Mouse (Mus musculus): Measurements from ENCODE around the gene Sp100. TPM values are rescaled to one million over a fixed set of nuclear protein-coding genes. Genes with fewer than 3 reads are reported as not detected.
A peak's percentile ranks its signal among the peaks of the same experiment; 100 is the strongest.

Sp100 gene
- polyA plus RNA-seq, 1 experiment from 2014 or later: 0.99 TPM

- Histone ChIP-seq H3K27ac (ENCODE audit: low read depth, low read length) (no peak overlapping the region), H3K9ac (ENCODE audit: low read depth, low read length) (peak overlapping the region; percentile 58; the same call in 1 of the 2 replicates), H3K4me3 (ENCODE audit: low read depth, low read length) (no peak overlapping the region), H3K27me3 (ENCODE audit: control insufficient read depth, insufficient read depth, low read length) (no peaks in the 10 kb centered on the region), H3K4me1 (ENCODE audit: control insufficient read depth, insufficient read depth, low read length) (no peaks in the 10 kb centered on the region), H3K36me3 (ENCODE audit: control insufficient read depth, insufficient read depth, low read length) (no peaks in the 10 kb centered on the region), H3K9me3 (replicated peaks; ENCODE audit: control insufficient read depth, low read length) (peaks cover 4% of the 10 kb centered on the region; the same call in 1 of the 2 replicates), H3K4me2 (peak overlapping the region; percentile 54)
- no peak; the same call in 1 of the 2 replicates for ATAC-seq (replicated peaks; ENCODE audit: insufficient number of reproducible peaks, low FRiP score, low TSS enrichment)
- WGBS (ENCODE audit: insufficient replicate concordance): 66% methylated on average over 13 of the region's 13 CpGs
Observed at GRCm38 (mm10) chr1:85735463-85736123, 85.8 kb downstream of the Sp100 start.

- H3K27me3 ChIP-seq (ENCODE audit: control insufficient read depth, insufficient read depth, low read length): no peaks in the 10 kb centered on the region
- no peak overlapping the region for H3K27ac ChIP-seq (ENCODE audit: low read depth, low read length)
- H3K9me3 ChIP-seq (replicated peaks; ENCODE audit: control insufficient read depth, low read length): peaks cover 4% of the 10 kb centered on the region; the same call in 1 of the 2 replicates
- H3K4me2 ChIP-seq: peak overlapping the region; percentile 54
- H3K4me3 ChIP-seq (ENCODE audit: low read depth, low read length): peak overlapping the region; percentile 25
- no peak; the same call in 1 of the 2 replicates for ATAC-seq (replicated peaks; ENCODE audit: insufficient number of reproducible peaks, low FRiP score, low TSS enrichment)
- no peaks in the 10 kb centered on the region for H3K36me3 ChIP-seq (ENCODE audit: control insufficient read depth, insufficient read depth, low read length)
- H3K9ac ChIP-seq (ENCODE audit: low read depth, low read length): peak overlapping the region; percentile 58
- no peaks in the 10 kb centered on the region for H3K4me1 ChIP-seq (ENCODE audit: control insufficient read depth, insufficient read depth, low read length)
- 35% methylated on average over 18 of the region's 18 CpGs for WGBS (ENCODE audit: insufficient replicate concordance)
Observed at GRCm38 (mm10) chr1:85736355-85737184, 86.8 kb downstream of the Sp100 start.

- H3K9ac ChIP-seq (ENCODE audit: low read depth, low read length): no peak overlapping the region
- no peaks in the 10 kb centered on the region for H3K27me3 ChIP-seq (ENCODE audit: control insufficient read depth, insufficient read depth, low read length)
- H3K36me3 ChIP-seq (ENCODE audit: control insufficient read depth, insufficient read depth, low read length): no peaks in the 10 kb centered on the region
- no peak overlapping the region for H3K27ac ChIP-seq (ENCODE audit: low read depth, low read length)
- WGBS (ENCODE audit: insufficient replicate concordance): 93% methylated on average over 4 of the region's 4 CpGs
- ATAC-seq (replicated peaks; ENCODE audit: insufficient number of reproducible peaks, low FRiP score, low TSS enrichment): no peak
- no peaks in the 10 kb centered on the region for H3K4me1 ChIP-seq (ENCODE audit: control insufficient read depth, insufficient read depth, low read length)
- H3K9me3 ChIP-seq (replicated peaks; ENCODE audit: control insufficient read depth, low read length): peaks cover 4% of the 10 kb centered on the region; the same call in 1 of the 2 replicates
- no peak overlapping the region for H3K4me2 ChIP-seq
- no peak overlapping the region for H3K4me3 ChIP-seq (ENCODE audit: low read depth, low read length)
Observed at GRCm38 (mm10) chr1:85739000-85739399, 89.2 kb downstream of the Sp100 start.

DNA sequence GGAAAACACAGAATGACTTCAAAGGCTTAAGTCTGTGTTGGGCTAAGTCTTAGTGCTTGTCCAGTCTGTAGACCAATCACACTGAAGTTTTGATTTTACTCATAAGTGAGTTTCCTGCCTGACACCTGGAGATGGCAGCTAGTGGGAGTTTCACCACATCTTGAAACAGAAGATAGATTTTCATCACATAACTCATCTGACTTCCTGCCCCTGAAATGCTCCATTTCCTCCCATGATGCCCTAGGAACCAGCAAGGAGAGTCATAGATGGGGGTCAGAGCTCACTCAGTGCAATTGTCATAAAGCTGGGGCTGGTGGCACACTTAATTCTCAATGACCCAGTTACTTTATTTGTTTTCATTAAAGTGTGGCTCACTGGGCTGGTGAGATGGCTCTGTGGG, 90.0 kb downstream of the Sp100 start:
- H3K36me3 ChIP-seq (ENCODE audit: control insufficient read depth, insufficient read depth, low read length): no peaks in the 10 kb centered on the region
- no peaks in the 10 kb centered on the region for H3K4me1 ChIP-seq (ENCODE audit: control insufficient read depth, insufficient read depth, low read length)
- no peak overlapping the region for H3K9ac ChIP-seq (ENCODE audit: low read depth, low read length)
- no peaks in the 10 kb centered on the region for H3K27me3 ChIP-seq (ENCODE audit: control insufficient read depth, insufficient read depth, low read length)
- ATAC-seq (replicated peaks; ENCODE audit: insufficient number of reproducible peaks, low FRiP score, low TSS enrichment): no peak
- no peak overlapping the region for H3K4me2 ChIP-seq
- no peak overlapping the region for H3K4me3 ChIP-seq (ENCODE audit: low read depth, low read length)
- H3K9me3 ChIP-seq (replicated peaks; ENCODE audit: control insufficient read depth, low read length): peaks cover 4% of the 10 kb centered on the region; the same call in 1 of the 2 replicates
- H3K27ac ChIP-seq (ENCODE audit: low read depth, low read length): no peak overlapping the region

DNA sequence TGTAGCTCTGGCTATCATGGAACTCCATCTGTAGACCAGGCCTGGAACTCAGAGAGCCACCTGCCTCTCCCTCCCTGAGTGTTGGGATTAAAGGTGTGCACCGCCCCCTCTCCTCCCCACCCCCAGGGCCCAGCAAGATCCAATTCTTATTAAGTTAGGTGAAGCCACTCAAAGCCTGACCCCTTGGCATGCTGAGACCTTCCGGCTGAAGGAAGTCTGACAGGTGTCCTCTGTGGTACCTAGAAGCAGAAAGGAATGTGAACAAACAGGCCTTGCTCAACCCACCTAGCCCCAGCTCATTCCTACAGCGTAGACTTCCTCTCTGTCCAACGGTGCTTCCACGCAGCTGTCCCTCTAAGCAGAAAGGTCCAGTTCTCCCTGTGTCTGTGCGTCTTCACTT, 91.1 kb downstream of the Sp100 start:
- no peaks in the 10 kb centered on the region for H3K36me3 ChIP-seq (ENCODE audit: control insufficient read depth, insufficient read depth, low read length)
- no peak for ATAC-seq (replicated peaks; ENCODE audit: insufficient number of reproducible peaks, low FRiP score, low TSS enrichment)
- no peak overlapping the region for H3K9ac ChIP-seq (ENCODE audit: low read depth, low read length)
- no peak overlapping the region for H3K27ac ChIP-seq (ENCODE audit: low read depth, low read length)
- no peak overlapping the region for H3K4me2 ChIP-seq
- WGBS (ENCODE audit: insufficient replicate concordance): 78% methylated on average over 6 of the region's 6 CpGs
- peaks cover 4% of the 10 kb centered on the region; the same call in 1 of the 2 replicates for H3K9me3 ChIP-seq (replicated peaks; ENCODE audit: control insufficient read depth, low read length)
- no peaks in the 10 kb centered on the region for H3K27me3 ChIP-seq (ENCODE audit: control insufficient read depth, insufficient read depth, low read length)
- H3K4me3 ChIP-seq (ENCODE audit: low read depth, low read length): no peak overlapping the region
- no peaks in the 10 kb centered on the region for H3K4me1 ChIP-seq (ENCODE audit: control insufficient read depth, insufficient read depth, low read length)

DNA sequence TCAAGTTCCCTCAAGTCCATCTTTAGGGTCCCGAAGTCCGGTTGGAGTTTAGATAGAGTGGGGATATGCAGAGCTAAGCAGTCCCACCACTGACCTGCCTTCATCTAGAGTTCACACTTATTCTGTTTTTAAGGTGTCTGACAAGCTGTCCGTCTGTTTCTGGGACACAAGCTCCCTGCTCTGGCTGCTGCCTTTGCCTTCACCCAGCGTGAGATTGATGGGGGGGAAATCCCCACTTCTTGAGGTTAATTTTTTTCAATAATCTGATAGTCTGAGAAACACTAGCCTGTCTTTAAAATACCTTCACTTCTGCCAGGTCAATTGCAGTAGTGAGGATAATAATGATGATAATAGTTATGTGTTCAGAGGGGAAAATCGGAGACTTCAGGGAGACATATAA, 92.5 kb downstream of the Sp100 start:
- Histone ChIP-seq H3K4me1 (ENCODE audit: control insufficient read depth, insufficient read depth, low read length) (no peaks in the 10 kb centered on the region), H3K36me3 (ENCODE audit: control insufficient read depth, insufficient read depth, low read length) (no peaks in the 10 kb centered on the region), H3K9ac (ENCODE audit: low read depth, low read length) (no peak overlapping the region), H3K27ac (ENCODE audit: low read depth, low read length) (no peak overlapping the region), H3K4me3 (ENCODE audit: low read depth, low read length) (no peak overlapping the region), H3K4me2 (no peak overlapping the region), H3K9me3 (replicated peaks; ENCODE audit: control insufficient read depth, low read length) (peaks cover 4% of the 10 kb centered on the region; the same call in 1 of the 2 replicates), H3K27me3 (ENCODE audit: control insufficient read depth, insufficient read depth, low read length) (no peaks in the 10 kb centered on the region)
- WGBS (ENCODE audit: insufficient replicate concordance): 68% methylated on average over 5 of the region's 5 CpGs
- ATAC-seq (replicated peaks; ENCODE audit: insufficient number of reproducible peaks, low FRiP score, low TSS enrichment): no peak

DNA sequence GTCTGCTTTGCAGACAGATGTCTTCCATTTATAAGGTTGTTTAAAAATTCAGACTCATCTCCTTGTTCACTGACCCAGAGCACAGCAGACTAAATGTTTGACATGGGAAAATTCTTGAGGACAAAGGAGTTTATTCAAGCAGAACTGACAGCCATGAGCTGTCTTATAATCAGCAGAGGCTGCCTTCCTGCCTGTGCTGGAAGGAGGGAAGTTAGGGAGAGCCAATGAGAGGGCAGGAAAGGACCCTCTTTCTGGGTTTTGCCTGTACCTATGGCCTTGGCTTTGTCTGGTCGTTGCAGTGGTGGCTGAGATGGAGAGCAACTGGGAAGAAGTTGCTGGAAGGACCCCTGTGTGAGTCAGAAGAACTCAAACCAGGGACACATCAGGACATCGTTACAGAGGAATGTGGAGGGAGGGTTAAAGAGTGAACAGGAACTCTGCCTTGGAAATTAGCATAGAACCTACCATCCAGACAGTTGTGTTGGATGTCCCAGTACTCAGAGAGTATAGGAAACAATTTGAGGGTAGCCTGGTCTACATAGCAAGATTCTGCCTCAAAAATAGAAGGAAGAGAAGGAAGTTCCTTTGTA, 93.2 kb downstream of the Sp100 start:
- Histone ChIP-seq H3K27ac (ENCODE audit: low read depth, low read length) (no peak overlapping the region), H3K4me3 (ENCODE audit: low read depth, low read length) (no peak overlapping the region), H3K9me3 (replicated peaks; ENCODE audit: control insufficient read depth, low read length) (peaks cover 3% of the 10 kb centered on the region; the same call in 1 of the 2 replicates), H3K36me3 (ENCODE audit: control insufficient read depth, insufficient read depth, low read length) (no peaks in the 10 kb centered on the region), H3K4me2 (no peak overlapping the region), H3K9ac (ENCODE audit: low read depth, low read length) (no peak overlapping the region), H3K4me1 (ENCODE audit: control insufficient read depth, insufficient read depth, low read length) (no peaks in the 10 kb centered on the region), H3K27me3 (ENCODE audit: control insufficient read depth, insufficient read depth, low read length) (no peaks in the 10 kb centered on the region)
- no peak for ATAC-seq (replicated peaks; ENCODE audit: insufficient number of reproducible peaks, low FRiP score, low TSS enrichment)
- WGBS (ENCODE audit: insufficient replicate concordance): 18% methylated on average over 2 of the region's 2 CpGs

DNA sequence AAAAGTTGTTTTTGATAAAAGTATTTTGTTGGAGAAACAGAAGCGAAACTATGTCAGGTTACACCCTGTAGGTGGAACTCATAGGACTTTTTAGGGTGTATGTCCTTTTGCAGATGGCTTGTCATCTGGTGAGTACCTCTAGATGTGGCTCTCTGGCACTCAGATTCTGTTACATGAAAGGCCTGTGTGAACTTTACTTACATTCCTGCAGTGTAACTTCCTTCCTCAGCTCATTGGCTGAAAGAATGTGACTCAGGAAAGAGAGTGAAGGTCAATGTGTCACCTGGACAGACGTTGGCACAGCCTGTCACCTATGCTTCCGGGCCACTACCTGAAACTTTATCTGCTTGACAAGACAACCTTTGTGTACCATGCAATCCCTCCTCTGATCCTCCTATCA, 94.8 kb downstream of the Sp100 start:
- no peaks in the 10 kb centered on the region for H3K9me3 ChIP-seq (replicated peaks; ENCODE audit: control insufficient read depth, low read length)
- no peak overlapping the region for H3K4me2 ChIP-seq
- no peak overlapping the region for H3K9ac ChIP-seq (ENCODE audit: low read depth, low read length)
- H3K4me3 ChIP-seq (ENCODE audit: low read depth, low read length): no peak overlapping the region
- no peak overlapping the region for H3K27ac ChIP-seq (ENCODE audit: low read depth, low read length)
- H3K4me1 ChIP-seq (ENCODE audit: control insufficient read depth, insufficient read depth, low read length): no peaks in the 10 kb centered on the region
- ATAC-seq (replicated peaks; ENCODE audit: insufficient number of reproducible peaks, low FRiP score, low TSS enrichment): no peak
- no peaks in the 10 kb centered on the region for H3K27me3 ChIP-seq (ENCODE audit: control insufficient read depth, insufficient read depth, low read length)
- H3K36me3 ChIP-seq (ENCODE audit: control insufficient read depth, insufficient read depth, low read length): no peaks in the 10 kb centered on the region
- WGBS (ENCODE audit: insufficient replicate concordance): 81% methylated on average over 3 of the region's 3 CpGs
